Mouse (Mus musculus) small intestine, adult 2 months (tissue): ENCODE measurements around the gene Nav2. TPM values are rescaled to one million over a fixed set of nuclear protein-coding genes. Genes with fewer than 3 reads are reported as not detected.

Source experiments
- H3K27ac ChIP-seq: fragments of 200-500 bp; 2 replicates; pipeline ENCODE4 v1.5.1; 2012; ENCODE audit warnings: low read depth, low read length, control low read depth, inconsistent platforms; ENCODE audit not compliant: insufficient read depth
- H3K27me3 ChIP-seq: fragments of 200-500 bp; 2 replicates; pipeline ENCODE4 v1.6.1; 2012; ENCODE audit warnings: mild to moderate bottlenecking, moderate library complexity, low read length, inconsistent platforms; ENCODE audit not compliant: control insufficient read depth, insufficient read depth
- H3K36me3 ChIP-seq: fragments of 200-500 bp; 2 replicates; pipeline ENCODE4 v1.6.1; 2012; ENCODE audit warnings: mild to moderate bottlenecking, low read length, control low read depth, inconsistent platforms; ENCODE audit not compliant: control insufficient read depth, insufficient read depth
- H3K4me1 ChIP-seq: fragments of 200-500 bp; 2 replicates; pipeline ENCODE4 v1.6.1; 2012; ENCODE audit warnings: low read length, inconsistent platforms, mixed read lengths; ENCODE audit not compliant: control insufficient read depth, insufficient read depth, insufficient read length
- H3K4me3 ChIP-seq: fragments of 200-500 bp; 2 replicates; pipeline ENCODE4 v1.5.1; 2012; ENCODE audit warnings: low read depth, mild to moderate bottlenecking, control low read depth, inconsistent platforms, low read length, moderate library complexity
- CTCF ChIP-seq: fragments of 200-500 bp; IDR thresholded peaks from 2 replicates; pipeline ENCODE4 v1.5.1; 2012; ENCODE audit warnings: low read depth, mild to moderate bottlenecking, control low read depth, inconsistent platforms, low read length, moderate library complexity, mixed read lengths; ENCODE audit not compliant: insufficient replicate concordance, insufficient read length; ENCODE audit errors: extremely low read depth
- POLR2A ChIP-seq: fragments of 200-500 bp; IDR thresholded peaks from 2 replicates; pipeline ENCODE4 v1.6.1; 2012; ENCODE audit warnings: low read depth, mild to moderate bottlenecking, control low read depth, inconsistent platforms, low read length, moderate library complexity
- WGBS: fragments of 180-500 bp; shearing (Covaris S2); methylation state at CpG from one replicate; pipeline ENCODE4 v1.1.7; 2018; 5-methylcytosine and 5-hydroxymethylcytosine counted together
- polyA plus RNA-seq: library from polyadenylated mRNA; depleted of rRNA; stranded (reverse); fragments of >200 nt; gene quantifications from 2 replicates; pipeline ENCODE4 v1.2.3, GENCODE M21; 2012

The Nav2 gene
- polyA plus RNA-seq, 1 experiment: 8.5 TPM

DNA sequence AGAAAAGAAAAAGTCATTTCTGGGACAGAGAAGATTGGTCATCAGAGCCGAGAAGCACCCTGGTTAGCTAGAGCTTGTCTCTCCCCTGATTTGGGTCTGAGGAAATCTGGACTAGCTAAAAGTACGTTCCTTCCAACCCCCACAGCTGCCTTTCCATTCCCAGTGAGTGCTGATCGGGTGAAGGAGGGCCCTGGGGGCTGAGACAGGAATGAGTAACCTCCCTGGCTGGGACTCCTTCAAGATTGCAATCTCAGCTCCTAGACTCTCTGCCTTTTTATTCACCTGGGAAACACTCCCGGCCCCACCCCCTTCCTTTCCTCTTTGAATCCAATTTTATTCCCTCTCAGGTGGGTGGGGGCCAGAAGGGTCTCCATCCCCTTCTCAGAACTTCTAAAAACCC is 612.8 kb downstream of the Nav2 start:
- TF ChIP-seq CTCF (no peak), POLR2A (no peak)
- H3K36me3 ChIP-seq: no peaks in the 10 kb centered on the region
- 66% methylated on average over 4 of the region's 4 CpGs for WGBS
- H3K27ac ChIP-seq: no peak overlapping the region
- no peak overlapping the region for H3K4me3 ChIP-seq
- no peaks in the 10 kb centered on the region for H3K27me3 ChIP-seq
- H3K4me1 ChIP-seq: peaks cover 10% of the 10 kb centered on the region; the same call in 1 of the 2 replicates

DNA sequence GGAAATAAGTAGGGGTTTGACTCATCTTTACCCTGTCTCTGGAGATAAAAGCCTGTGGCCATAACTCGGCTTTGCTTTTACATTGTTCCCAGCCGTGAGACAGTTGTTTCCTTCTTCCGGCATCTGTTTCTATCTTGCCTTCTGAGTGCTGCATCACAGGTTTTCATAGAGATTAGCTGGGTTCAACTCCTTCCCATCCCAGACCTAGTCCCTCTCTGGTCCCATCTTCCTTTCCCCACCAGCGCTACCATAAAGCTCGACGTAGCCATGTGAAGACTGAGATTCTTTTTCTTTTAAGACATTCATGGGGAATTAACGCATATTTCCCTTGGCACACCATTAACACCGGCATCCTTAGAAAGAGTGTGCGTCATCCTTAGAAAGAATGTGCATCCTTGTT is 613.5 kb downstream of the Nav2 start:
- no peak overlapping the region for H3K27ac ChIP-seq
- TF ChIP-seq POLR2A (no peak), CTCF (no peak)
- H3K27me3 ChIP-seq: no peaks in the 10 kb centered on the region
- no peaks in the 10 kb centered on the region for H3K36me3 ChIP-seq
- H3K4me3 ChIP-seq: no peak overlapping the region
- 33% methylated on average over 9 of the region's 9 CpGs for WGBS
- H3K4me1 ChIP-seq: peaks cover 10% of the 10 kb centered on the region; the same call in 1 of the 2 replicates

DNA sequence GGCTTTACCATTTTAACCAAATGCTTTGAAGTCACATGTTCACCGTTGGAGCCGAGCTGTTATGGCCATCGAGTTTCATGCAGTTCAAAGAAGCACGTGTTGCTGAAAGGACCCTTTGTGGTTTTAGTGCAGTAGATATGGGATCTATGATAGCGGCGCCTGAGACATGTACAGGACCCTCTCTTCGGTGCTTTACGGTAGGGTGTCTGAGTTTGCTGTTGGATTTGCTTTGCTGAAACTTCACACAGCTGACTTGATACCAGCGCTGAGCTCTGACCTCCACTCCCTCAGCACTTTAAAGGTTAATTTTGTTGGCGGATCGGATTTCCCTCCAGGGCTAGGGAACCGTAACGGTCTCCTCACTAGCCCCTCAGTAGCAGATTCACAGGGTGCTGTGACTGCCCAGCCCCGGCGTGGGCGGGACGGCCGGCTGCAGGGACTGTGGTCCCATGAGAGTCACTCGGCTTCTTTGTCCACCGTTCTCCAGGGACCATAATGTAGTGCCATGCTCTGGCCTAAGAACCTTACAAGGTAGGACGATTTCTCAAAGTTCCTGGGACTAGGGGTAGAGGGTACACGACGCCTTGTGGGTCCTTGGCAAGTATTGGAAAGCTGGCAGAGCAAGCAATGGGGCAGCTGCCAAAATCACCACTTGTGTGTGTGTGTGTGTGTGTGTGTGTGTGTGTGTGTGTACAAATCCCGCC is 614.0 kb downstream of the Nav2 start:
- H3K4me1 ChIP-seq: peaks cover 10% of the 10 kb centered on the region; the same call in 1 of the 2 replicates
- no peaks in the 10 kb centered on the region for H3K36me3 ChIP-seq
- peak overlapping the region; percentile 18 for H3K4me3 ChIP-seq
- no peaks in the 10 kb centered on the region for H3K27me3 ChIP-seq
- no peak overlapping the region for H3K27ac ChIP-seq
- WGBS: 15% methylated on average over 24 of the region's 24 CpGs
- no peak for TF ChIP-seq POLR2A
- no peak for TF ChIP-seq CTCF

DNA sequence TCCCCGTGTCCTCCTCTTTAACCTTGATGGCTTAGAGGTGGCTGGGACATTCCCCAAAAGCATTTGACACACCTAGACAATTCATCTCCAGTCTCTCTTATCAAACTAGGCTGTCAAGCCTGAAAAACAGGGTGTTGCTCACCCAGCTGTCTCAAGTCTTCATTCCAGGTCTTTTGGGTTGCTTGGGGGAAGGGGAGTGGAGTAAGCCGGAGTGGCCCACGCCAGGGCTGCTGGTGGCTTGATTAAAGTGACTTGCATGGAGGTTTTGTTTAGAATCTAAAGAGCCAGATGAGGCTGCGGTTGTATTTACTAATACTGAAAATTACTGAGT is 614.6 kb downstream of the Nav2 start:
- H3K27me3 ChIP-seq: no peaks in the 10 kb centered on the region
- TF ChIP-seq POLR2A (no peak), CTCF (no peak)
- peaks cover 10% of the 10 kb centered on the region; the same call in 1 of the 2 replicates for H3K4me1 ChIP-seq
- no peak overlapping the region for H3K27ac ChIP-seq
- WGBS: 51% methylated on average over 4 of the region's 4 CpGs
- no peaks in the 10 kb centered on the region for H3K36me3 ChIP-seq
- H3K4me3 ChIP-seq: no peak overlapping the region

DNA sequence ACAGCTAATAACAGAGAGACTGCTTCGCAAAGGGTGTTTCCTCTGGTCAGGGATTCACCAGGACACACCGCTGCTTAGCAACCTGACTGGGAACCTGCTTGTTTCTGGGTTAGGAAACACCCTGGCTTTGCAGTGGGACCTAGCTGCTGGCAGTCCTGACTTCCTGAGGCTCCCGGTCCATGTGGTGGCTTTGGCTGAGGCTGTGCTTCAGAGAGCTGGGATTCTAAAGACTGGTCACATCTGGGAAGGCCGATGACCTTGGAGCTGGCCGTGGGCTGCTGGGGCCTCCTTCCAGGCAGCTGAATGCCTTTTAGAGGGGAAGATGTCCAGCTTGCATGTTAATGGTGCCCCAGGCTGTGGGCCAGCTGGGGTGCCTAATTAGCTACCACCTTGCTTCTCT is 615.2 kb downstream of the Nav2 start:
- H3K4me3 ChIP-seq: no peak overlapping the region
- H3K27me3 ChIP-seq: no peaks in the 10 kb centered on the region
- TF ChIP-seq POLR2A: no peak
- no peak for TF ChIP-seq CTCF
- 77% methylated on average over 5 of the region's 5 CpGs for WGBS
- H3K36me3 ChIP-seq: no peaks in the 10 kb centered on the region
- no peak overlapping the region for H3K27ac ChIP-seq
- peaks cover 10% of the 10 kb centered on the region; the same call in 1 of the 2 replicates for H3K4me1 ChIP-seq

DNA sequence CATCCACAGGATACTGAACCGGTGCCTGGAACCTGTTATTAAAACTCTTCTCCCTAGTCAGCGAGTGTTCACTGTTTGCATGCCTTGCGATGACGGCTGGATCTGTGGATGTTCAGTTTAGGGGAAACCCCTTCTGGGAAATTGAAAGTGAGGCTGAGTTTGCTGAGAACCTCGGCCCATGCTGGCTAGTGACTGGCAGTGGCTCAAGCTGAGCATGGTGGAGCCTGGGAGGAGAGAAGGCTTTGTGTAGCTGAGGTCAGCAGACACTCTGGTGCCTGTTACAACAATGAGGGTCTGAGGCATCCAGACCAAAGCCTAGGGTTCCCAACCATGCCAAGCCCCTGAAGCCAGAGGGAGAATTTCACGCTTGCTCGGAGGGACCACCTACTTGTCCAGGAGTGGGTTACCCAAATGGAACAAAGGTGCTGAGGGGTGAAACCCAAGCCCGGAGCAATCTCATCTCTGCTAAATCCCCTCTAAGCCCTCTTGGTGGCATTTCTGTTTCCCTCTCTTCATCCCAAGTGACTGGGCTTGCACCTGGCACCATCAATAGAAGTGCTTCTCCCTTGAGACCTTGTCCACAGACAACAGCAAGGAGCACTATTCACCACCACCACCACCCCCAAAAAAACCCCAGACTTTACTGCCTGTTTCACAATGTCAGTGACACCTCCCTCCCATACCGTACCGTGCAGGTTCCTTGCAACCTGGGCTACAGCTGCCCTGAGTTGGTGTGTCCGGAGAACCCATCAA is 617.0 kb downstream of the Nav2 start:
- 81% methylated on average over 11 of the region's 11 CpGs for WGBS
- Histone ChIP-seq H3K27ac (no peak overlapping the region), H3K4me3 (no peak overlapping the region)

DNA sequence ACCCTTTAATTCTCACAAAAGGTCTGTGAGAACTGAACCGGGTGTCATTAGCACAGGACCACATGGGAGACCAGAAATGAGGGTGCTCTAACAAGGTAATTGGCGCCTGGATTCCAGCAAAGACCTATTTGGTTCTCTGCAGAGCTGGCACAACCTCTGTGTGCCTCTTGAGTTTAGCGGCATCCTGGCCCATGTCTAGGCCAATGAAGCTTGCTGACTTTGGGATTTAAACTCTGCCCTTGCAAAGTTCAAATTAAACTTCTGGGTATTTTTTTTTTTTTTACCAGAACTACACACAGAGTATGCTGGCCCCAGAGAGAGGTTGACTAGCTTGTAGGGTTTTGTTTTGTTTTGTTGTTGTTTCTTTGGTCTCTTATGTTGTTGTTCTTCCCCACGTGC is 617.6 kb downstream of the Nav2 start:
- H3K27me3 ChIP-seq: no peaks in the 10 kb centered on the region
- TF ChIP-seq POLR2A (no peak), CTCF (no peak)
- no peaks in the 10 kb centered on the region for H3K36me3 ChIP-seq
- 87% methylated on average over 4 of the region's 4 CpGs for WGBS
- H3K4me1 ChIP-seq: peaks cover 10% of the 10 kb centered on the region; the same call in 1 of the 2 replicates
- H3K4me3 ChIP-seq: no peak overlapping the region
- no peak overlapping the region for H3K27ac ChIP-seq

More for the DNA sequence above, 617.0 kb downstream of the Nav2 start:
- H3K4me1 ChIP-seq: peaks cover 10% of the 10 kb centered on the region; the same call in 1 of the 2 replicates
- no peaks in the 10 kb centered on the region for H3K36me3 ChIP-seq
- H3K27me3 ChIP-seq: no peaks in the 10 kb centered on the region
- TF ChIP-seq CTCF: no peak
- no peak for TF ChIP-seq POLR2A
